Mouse (Mus musculus) lung, adult 2 months (tissue): ENCODE results near the gene Magi1.

Experiments used
- CTCF ChIP-seq: fragments of 200-500 bp; IDR thresholded peaks from 2 replicates; pipeline ENCODE4 v1.5.1; 2011; ENCODE audit warnings: mild to moderate bottlenecking, low read length, control low read depth; ENCODE audit not compliant: insufficient read depth
- POLR2A ChIP-seq: fragments of 200-500 bp; IDR thresholded peaks from 2 replicates; pipeline ENCODE4 v1.6.1; 2011; ENCODE audit warnings: low read depth, mild to moderate bottlenecking, control low read depth, low read length, borderline replicate concordance; ENCODE audit errors: extremely low read depth

- TF ChIP-seq POLR2A (no peak), CTCF (peak; percentile 74)
Observed at GRCm38 (mm10) chr6:93985111-93985510, 298.6 kb downstream of the Magi1 start.
